ENCODE assay signal across 32 mouse cellular contexts in the genomic region with DNA sequence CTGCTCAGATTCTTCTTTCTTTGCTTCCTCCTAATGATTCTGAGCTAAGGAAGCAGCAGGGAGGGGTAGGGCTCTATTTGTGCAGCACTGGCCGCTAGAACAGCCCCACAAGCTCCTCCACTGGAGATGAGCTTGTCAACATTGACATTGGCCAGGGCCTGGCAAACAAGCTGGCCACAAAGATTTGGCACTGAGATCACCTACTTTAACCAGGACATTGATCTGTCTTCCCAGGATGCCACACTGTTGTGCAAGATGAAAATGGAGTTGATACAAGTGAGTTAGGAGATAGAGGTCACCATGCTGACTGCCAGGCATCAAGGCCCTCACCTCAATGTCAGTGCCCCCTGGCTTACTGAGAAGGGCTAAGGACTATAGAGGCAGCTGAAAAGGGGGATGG.
"Had no signal": no experiment of that assay in that cellular context is flagged by ENCODE, and none has a peak within 500 bp of the region (broad histone marks: within the 10 kb centered on the region; RNA-seq: fewer than 3 reads in every experiment).

No protein-coding gene starts in this region.

- DNase-seq: left cerebral cortex, postnatal 4 days; liver; liver, embryonic 13.5 days; lung, adult 18-20 months; lung, adult 2 months; lung, embryonic 14.5 days; lung, postnatal 10 days; lung, postnatal 14 days; lung, postnatal 36 days; lung, postnatal 4 days; midbrain, embryonic 14.5 days had no signal

- H3K36me3 ChIP-seq: limb, embryonic 10.5 days; limb, embryonic 12.5 days; limb, embryonic 13.5 days; limb, embryonic 15.5 days; liver, embryonic 12.5 days; liver, embryonic 13.5 days; liver, embryonic 15.5 days; lung, embryonic 15.5 days; midbrain, embryonic 10.5 days; midbrain, embryonic 12.5 days; midbrain, embryonic 13.5 days; midbrain, embryonic 15.5 days; neural tube, embryonic 12.5 days; neural tube, embryonic 13.5 days had no signal

- H3K4me3 ChIP-seq: limb, embryonic 10.5 days; limb, embryonic 12.5 days; limb, embryonic 13.5 days; limb, embryonic 15.5 days; liver, embryonic 12.5 days; liver, embryonic 13.5 days; liver, embryonic 15.5 days; lung, embryonic 15.5 days; megakaryocyte, embryonic 14.5 days; midbrain, embryonic 10.5 days; midbrain, embryonic 12.5 days; midbrain, embryonic 13.5 days; midbrain, embryonic 15.5 days; myocyte; neural tube, embryonic 12.5 days; neural tube, embryonic 13.5 days had no signal

- H3K27me3 ChIP-seq: limb, embryonic 12.5 days; limb, embryonic 13.5 days; limb, embryonic 15.5 days; liver, embryonic 12.5 days; liver, embryonic 13.5 days; liver, embryonic 15.5 days; lung, embryonic 15.5 days; megakaryocyte, embryonic 14.5 days; midbrain, embryonic 12.5 days; midbrain, embryonic 13.5 days; midbrain, embryonic 15.5 days; neural tube, embryonic 12.5 days; neural tube, embryonic 13.5 days had no signal

- H3K4me2 ChIP-seq: limb, embryonic 12.5 days; limb, embryonic 13.5 days; limb, embryonic 15.5 days; liver, embryonic 11.5 days; liver, embryonic 12.5 days; liver, embryonic 13.5 days; liver, embryonic 15.5 days; lung, embryonic 14.5 days; lung, embryonic 15.5 days; midbrain, embryonic 11.5 days; midbrain, embryonic 12.5 days; midbrain, embryonic 13.5 days; midbrain, embryonic 15.5 days; neural tube, embryonic 12.5 days; neural tube, embryonic 13.5 days had no signal

- H3K9ac ChIP-seq: limb, embryonic 12.5 days; limb, embryonic 13.5 days; limb, embryonic 15.5 days; liver, embryonic 12.5 days; liver, embryonic 13.5 days; liver, embryonic 14.5 days; liver, embryonic 15.5 days; lung, embryonic 14.5 days; lung, embryonic 15.5 days; midbrain, embryonic 12.5 days; midbrain, embryonic 13.5 days; midbrain, embryonic 15.5 days; neural tube, embryonic 12.5 days; neural tube, embryonic 13.5 days had no signal

- H3K4me1 ChIP-seq: limb, embryonic 10.5 days; limb, embryonic 12.5 days; limb, embryonic 13.5 days; limb, embryonic 15.5 days; liver, embryonic 12.5 days; liver, embryonic 13.5 days; liver, embryonic 15.5 days; lung, embryonic 15.5 days; megakaryocyte, embryonic 14.5 days; midbrain, embryonic 10.5 days; midbrain, embryonic 12.5 days; midbrain, embryonic 13.5 days; midbrain, embryonic 15.5 days; neural tube, embryonic 12.5 days; neural tube, embryonic 13.5 days had no signal

- ATAC-seq: liver, embryonic 12.5 days; lung, postnatal 0 days; midbrain, embryonic 13.5 days; midbrain, embryonic 15.5 days; midbrain, embryonic 16.5 days had no signal

- H3K9me3 ChIP-seq: limb, embryonic 10.5 days; limb, embryonic 12.5 days; limb, embryonic 13.5 days; limb, embryonic 15.5 days; liver, embryonic 12.5 days; liver, embryonic 13.5 days; liver, embryonic 15.5 days; lung, embryonic 15.5 days; midbrain, embryonic 10.5 days; midbrain, embryonic 12.5 days; midbrain, embryonic 13.5 days; midbrain, embryonic 15.5 days; neural tube, embryonic 12.5 days had no signal

- H3K27ac ChIP-seq: limb, embryonic 10.5 days; limb, embryonic 12.5 days; limb, embryonic 13.5 days; limb, embryonic 15.5 days; liver, embryonic 12.5 days; liver, embryonic 13.5 days; liver, embryonic 14.5 days; liver, embryonic 15.5 days; lung, embryonic 15.5 days; macrophage; midbrain, embryonic 10.5 days; midbrain, embryonic 12.5 days; midbrain, embryonic 13.5 days; midbrain, embryonic 15.5 days; neural tube, embryonic 12.5 days; neural tube, embryonic 13.5 days had no signal
